10 mouse cellular contexts compared by ENCODE assay signal in genomic region chr7:139475896-139476295, GRCm38 (mm10).
A peak's percentile ranks its signal among the peaks of the same experiment; 100 is the strongest.
DNase-seq lines count a peak whose midpoint lies in the region; ATAC-seq lines count a peak whose summit lies in the region.
"Had no signal": no experiment of that assay in that cellular context is flagged by ENCODE, and none has a peak within 500 bp of the region (broad histone marks: within the 10 kb centered on the region; RNA-seq: fewer than 3 reads in every experiment).

No protein-coding gene starts in this region.

- DNase-seq in cerebellum, adult 11-12 months, result peak; percentile 60
- no peak for DNase-seq in cerebellum, adult 8-10 months
- DNase-seq in kidney, postnatal 36 days, result peak; percentile 26 to 54
- DNase-seq in kidney, adult 18-20 months, result no peak
- DNase-seq in 3T3-L1 (ENCODE audit: low read depth, low spot score), result peak; percentile 40
- peak; percentile 65 to 73 for DNase-seq in cerebellum, postnatal 25 days
- DNase-seq in ovary, adult 18-20 months (ENCODE audit: low spot score), result no peak
- DNase-seq: B cell, adult 2 months; gastrocnemius, postnatal 10 days had no signal

- no peak for ATAC-seq in erythroid progenitor cell, adult 5-6 weeks (replicated peaks; ENCODE audit: low FRiP score, poor library complexity, severe bottlenecking)

Comparison
In these comparisons a context has a peak if more than half of its experiments do, and no peak if none do; other contexts are left out.
1. DNase-seq: peak in cerebellum, adult 11-12 months (single experiment), kidney, postnatal 36 days (2 of 2), 3T3-L1 (single experiment) and cerebellum, postnatal 25 days (2 of 2); none in cerebellum, adult 8-10 months (single experiment), kidney, adult 18-20 months (single experiment) and ovary, adult 18-20 months (single experiment).